Mouse (Mus musculus) megakaryocyte progenitor cell, adult 5-6 weeks (primary cell): Measurements from ENCODE around the gene Arhgap11a. TPM values are rescaled to one million over a fixed set of nuclear protein-coding genes. Genes with fewer than 3 reads are reported as not detected.

Experiments used
- ATAC-seq: replicated peaks from 2 replicates; pipeline ENCODE4 v1.8.0; 2016; ENCODE audit warnings: mild to moderate bottlenecking, moderate TSS enrichment, inconsistent platforms; ENCODE audit not compliant: poor library complexity
- total RNA-seq, 2 experiments: library from RNA; stranded (forward) in 1 of 2; stranded (reverse) in 1 of 2; fragments of 157-497, 149-512 nt in 1 of 2; fragments of 200-1000 nt in 1 of 2; gene quantifications; 2 replicates each; pipeline versions ENCODE4 v1.2.3 to v1.2.4; 2015 to 2017

Gene Arhgap11a
- total RNA-seq, 2 experiments from 2014 or later: 35.9 to 43.0 TPM

DNA sequence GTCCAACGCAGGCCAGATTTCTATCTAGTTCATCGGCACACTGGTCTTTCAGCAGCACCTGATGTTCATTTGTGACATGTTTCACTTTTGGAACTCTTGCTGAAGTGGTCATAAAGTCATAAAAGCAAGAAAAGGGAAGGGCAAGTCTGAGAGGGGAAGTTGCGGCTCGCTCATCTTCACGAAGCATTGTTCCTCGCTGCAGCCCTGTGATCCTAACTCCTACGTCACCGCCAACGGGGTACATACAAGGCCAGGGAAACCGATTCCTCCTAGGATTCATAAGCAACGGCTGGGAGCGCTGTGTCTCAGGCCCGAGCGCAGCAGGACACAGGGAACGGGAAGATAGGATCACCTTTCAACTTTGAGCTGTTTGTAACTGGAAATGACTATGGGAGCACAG is 28.3 kb downstream of the Arhgap11a start:
- peak; percentile 51 for ATAC-seq

DNA sequence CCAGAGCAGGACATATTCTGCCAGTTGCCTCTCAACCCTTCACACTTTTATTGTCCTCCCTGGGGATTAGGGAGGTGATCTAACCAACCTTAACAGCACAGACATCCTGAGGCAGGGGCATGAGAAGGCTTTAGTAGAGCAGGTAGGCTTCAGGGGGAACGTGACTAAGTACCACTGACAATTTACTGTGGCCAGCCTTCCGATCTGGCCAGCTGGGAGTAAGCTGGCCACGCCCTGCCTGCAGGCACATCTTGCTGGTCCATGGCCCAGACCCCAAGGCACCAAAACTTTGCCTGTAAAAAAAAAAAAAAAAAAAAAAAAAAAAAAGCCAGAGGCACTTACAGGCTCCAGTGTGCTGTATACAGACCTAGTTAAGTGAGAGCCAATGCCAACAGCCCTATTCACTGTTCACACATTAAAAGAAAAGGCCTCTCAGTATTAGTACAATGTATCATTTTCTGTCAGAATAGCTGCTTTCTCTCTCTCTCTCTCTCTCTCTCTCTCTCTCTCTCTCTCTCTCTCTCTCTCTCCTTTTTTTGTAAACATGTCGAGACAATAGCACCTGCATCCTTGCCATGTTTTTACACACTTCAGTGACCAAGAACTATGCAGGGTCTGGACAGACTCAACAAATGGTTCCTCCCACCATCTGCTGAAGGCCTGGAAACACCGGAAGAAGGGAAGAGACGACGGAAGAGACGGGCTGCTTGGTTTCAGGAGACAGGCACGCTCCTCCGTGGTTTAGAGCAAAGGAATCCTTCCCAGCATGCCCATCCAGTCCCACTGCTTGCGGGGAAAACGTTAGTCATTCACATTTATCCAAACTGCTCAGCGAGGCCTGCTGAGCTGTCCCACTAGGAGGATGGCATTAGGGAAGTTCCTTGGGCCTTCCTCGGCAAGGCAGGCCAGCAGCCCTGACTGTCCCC is 30.5 kb downstream of the Arhgap11a start:
- ATAC-seq: no peak

DNA sequence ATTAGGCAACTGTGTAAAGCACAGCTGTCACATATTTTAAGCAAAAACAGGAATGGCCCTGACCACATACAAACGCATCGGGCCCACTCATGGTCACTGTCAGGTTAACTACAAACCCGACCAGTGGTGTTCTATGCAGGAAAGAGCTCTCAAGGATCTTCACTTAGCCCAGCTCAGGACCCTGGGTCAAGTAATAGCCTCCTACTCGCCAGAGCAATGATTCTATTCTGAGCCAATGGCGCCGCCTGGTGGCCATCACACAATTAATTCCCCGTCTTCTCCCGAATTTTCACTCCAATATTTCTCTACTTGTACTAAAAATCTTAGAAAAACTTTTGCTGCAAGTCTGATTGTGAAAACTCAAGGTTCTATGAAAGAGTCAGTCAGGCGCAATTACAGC is 40.8 kb downstream of the Arhgap11a start:
- peak; percentile 83 for ATAC-seq

DNA sequence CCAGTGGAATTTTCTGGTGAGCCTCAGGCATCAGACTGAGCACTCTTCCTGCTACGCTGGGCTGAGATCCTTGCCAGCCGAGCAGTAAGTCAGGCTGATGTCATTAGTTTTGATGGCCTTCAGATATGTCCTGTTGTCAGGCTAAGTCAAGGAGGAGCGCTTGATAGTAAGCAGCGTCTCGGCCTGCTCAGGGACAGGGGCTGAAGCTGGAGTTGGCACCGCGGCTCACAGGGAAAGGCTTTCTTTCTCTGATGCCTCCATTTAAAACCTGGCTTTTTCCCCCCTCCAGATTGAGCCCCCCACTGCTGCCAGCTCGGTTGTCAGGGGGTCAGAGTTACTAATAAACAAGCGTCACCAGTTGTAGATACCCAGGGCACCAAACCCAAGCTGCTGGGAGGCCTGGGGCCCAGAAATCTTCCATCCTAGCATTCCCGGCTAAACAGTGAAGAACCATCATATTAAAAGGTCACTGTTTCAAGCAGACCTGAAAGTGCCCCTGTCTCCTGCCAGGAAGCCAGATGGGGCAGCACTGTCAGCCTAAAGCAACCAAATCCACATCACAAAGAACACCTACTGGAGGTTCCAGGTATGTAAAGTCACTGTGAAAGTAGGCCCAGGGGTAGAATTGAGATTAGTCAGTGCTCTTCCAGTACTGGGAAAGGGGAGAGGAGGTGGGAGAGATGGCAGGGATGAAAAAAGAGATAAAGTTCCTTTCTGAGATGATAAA is 41.4 kb downstream of the Arhgap11a start:
- no peak for ATAC-seq

DNA sequence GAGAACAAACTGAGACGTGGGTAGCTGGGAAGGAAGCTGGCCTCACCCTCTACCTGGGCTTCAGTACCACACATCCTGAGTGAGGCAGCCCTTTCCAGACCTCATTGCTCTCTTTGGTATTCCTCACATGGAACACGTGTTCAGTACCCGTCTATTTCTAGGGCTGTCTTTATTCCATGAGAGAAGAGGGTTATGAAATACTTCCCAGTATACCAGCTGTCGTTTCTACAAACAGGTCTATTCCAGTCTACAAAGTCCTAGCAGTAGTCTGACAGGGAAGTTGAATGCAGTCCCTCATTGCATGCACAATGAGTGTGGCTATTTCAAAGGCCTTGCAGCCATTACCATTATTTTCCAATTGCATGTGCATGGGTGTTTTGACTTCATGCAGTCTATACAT is 42.7 kb downstream of the Arhgap11a start:
- ATAC-seq: no peak

DNA sequence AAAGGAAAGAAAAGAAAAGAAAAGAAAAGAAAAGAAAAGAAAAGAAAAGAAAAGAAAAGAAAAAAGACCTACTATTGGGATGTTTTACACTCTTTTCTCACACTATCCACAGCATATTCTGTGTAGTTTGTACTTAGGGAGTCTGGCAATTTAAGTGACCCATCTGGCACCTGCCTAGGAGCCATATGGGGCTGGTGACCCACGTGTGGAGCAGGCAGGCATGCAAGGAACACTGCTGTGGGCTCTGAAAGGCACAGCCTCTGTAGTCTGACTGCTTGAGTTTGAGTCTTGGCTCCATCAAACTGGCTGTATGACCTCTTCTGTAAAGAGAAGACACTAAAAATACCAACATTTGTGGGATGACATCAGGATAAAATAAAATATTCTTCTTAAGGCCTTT is 44.7 kb downstream of the Arhgap11a start:
- ATAC-seq: no peak

DNA sequence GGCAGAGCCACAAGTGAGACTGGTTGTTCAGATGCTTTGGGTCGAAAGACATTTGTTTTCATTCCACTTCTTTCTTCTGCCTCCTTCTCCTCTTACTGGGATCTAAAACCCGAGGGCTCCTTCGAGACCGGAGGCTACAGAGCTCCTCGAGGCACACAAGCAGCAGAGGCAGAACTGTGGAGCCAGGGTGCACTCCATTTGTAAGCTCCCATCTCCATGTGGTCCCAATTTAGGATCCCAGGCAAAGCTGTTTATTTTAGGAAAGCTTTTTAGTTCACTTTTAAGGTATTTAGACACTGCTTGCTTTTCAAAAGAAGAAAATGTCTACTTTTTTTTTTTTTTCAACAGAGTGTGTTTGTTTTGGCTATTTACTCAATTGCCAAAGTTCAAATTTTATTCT is 47.6 kb downstream of the Arhgap11a start:
- ATAC-seq: no peak

DNA sequence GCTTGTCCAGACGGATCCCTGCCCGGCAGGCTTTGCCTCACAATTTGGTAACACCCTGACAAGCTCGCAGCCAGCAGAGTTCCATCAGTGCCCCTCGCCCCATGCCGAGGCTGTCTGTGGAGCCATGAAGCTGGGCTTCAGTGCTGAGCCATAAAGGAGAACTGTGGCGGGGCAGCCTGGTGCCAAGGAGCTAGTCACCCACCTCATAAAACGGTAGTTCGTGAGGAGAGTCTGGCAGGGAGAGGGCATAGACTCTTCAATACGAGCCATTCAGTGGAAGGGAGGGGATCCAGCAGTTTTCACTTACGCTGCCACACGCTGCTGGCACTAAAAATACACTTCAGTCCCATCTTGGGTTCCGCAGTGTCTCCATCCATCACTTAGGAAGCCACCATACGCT is 49.9 kb downstream of the Arhgap11a start:
- ATAC-seq: no peak

DNA sequence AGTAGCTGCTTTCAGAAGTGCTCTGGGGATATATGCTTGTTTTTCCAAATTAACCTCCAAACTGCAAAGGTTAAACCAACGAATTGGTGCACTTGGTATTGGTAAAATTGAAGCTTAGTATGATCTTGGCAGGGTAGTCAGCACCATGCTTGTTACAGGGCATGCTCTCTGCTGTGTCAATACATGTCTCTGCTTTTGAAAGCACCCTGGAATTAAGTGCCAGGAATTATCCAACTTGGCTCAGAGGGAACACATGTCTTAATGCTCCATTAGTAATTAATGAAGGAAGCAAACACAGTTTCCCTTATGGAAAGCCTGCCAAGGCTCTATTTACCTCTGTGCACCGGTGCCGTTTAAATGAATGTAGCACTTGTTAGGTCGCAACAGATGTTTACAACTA is 53.3 kb downstream of the Arhgap11a start:
- ATAC-seq: no peak

DNA sequence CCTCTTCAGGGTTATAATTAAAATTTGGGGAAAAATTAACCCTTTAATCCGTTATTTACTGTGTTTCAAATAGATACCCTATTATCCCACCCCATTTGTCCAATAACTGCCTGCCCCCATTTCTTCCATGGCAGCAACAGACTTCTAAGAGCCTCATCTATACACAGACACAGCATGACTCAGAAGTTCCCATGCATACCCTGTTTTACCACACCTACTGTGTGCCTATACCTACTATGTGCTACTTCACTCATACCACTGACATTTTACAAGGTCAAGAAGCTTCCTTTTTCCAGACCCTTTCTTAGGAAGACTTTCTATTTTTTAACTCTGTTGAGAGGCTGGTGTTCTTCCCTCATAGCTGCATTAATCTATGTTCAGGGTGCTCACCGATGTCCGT is 54.9 kb downstream of the Arhgap11a start:
- no peak for ATAC-seq

DNA sequence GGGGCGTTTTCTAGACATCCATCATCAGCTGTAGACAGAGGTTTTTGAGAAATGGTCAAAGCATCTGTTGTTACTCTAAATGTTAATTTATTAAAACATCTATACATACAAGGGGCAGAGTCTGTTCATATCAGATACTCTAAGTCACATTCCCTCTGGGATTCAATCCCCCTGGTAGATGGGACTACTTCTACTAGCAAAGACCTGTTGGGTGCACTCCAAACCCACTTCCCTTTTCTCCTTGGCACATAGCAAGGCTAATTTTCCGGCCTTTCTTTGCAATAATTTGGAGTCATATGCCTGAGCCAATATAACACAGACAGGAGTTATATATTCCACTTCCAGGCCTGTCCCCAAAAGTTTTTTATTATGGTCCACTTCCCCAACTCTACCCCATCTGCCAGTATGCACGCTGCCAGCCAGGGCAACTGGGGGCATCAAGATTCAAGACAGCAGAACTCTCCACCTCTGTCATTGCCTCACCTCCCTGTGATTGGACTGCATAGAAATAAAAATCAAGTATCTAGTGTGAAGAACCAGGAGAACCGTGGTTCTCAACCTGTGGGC is 59.6 kb downstream of the Arhgap11a start:
- ATAC-seq: no peak

DNA sequence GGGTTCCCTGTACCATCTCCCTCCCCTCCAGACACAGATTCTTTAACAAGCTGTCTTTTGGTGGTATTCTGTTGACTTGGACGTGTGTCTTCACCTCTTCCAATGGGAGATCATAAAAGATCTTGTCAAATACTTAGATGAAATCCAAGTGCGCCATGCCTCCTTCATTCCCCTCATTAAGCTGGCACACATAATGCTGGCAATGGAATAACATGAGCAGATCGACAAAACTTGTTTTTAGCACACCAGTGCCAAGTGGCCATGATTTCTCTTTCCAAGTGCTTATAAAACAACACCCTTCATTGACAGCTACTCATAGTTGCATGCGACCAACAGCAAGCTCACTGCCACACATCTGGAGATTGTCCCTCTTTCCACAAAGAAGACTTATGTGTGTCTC is 60.6 kb downstream of the Arhgap11a start:
- no peak for ATAC-seq

DNA sequence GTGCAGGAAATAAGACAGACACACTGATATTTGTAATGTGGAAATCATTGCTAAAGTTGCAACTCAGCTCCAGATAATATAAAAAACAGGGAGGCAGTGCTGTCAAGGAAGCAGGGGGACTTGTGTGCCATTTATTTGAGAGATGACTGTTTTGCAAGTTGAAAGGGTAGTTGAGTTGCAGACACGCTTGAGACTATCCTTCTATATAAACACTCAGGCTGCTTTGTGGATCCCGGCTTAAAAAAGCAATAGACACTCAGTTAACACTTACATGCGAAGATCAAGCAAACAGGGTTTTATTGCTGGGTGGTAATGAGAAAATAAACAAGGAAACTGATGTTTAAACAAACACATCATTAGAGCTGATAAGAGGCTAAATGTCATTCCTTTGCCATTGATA is 63.6 kb downstream of the Arhgap11a start:
- ATAC-seq: no peak

DNA sequence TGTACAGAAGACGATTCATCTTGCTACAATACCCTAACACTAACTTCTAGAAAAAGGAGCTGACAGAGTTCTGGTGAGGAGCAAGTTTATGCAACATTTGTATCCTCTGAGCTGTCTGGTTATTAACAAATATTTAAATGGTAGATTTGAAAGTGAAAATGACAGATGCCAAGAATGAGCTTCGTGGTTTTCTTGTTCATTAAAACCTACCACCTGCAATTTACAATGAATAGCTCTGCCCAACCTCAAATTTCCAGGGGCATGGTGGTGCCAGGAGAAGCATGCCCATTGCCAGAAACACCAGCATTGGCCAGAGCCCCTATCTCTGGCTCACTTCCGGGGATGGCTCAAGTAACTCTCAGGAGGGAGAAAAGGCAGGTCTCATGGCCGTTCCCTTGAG is 66.9 kb downstream of the Arhgap11a start:
- no peak for ATAC-seq

Other genes with a start within 250 kb of the Arhgap11a start
- not detected in 2 replicates for gene Grem1, start 90.0 kb downstream of the Arhgap11a start, total RNA-seq (2015)
- gene Grem1, start 90.0 kb downstream of the Arhgap11a start, total RNA-seq (2017): not detected in 2 replicates
- 1.0 and 1.2 TPM in 2 replicates for gene Scg5, start 19.5 kb downstream of the Arhgap11a start, total RNA-seq (2015)
- 1.2 TPM in 1 of 2 replicates, not detected in the other for gene Scg5, start 19.5 kb downstream of the Arhgap11a start, total RNA-seq (2017)
- gene Gjd2, start 165.0 kb upstream of the Arhgap11a start, total RNA-seq (2015): not detected in 2 replicates
- gene Gjd2, start 165.0 kb upstream of the Arhgap11a start, total RNA-seq (2017): not detected in 2 replicates
- gene Actc1, start 204.9 kb upstream of the Arhgap11a start, total RNA-seq (2015): not detected in 2 replicates
- gene Actc1, start 204.9 kb upstream of the Arhgap11a start, total RNA-seq (2017): not detected in 2 replicates